Mouse (Mus musculus): ENCODE measurements around the gene Antxr2. TPM values are rescaled to one million over a fixed set of nuclear protein-coding genes. Genes with fewer than 3 reads are reported as not detected.

The Antxr2 gene
- total RNA-seq, 4 experiments from 2014 or later: 2.1 to 2.9 (median 2.5) TPM

DNA sequence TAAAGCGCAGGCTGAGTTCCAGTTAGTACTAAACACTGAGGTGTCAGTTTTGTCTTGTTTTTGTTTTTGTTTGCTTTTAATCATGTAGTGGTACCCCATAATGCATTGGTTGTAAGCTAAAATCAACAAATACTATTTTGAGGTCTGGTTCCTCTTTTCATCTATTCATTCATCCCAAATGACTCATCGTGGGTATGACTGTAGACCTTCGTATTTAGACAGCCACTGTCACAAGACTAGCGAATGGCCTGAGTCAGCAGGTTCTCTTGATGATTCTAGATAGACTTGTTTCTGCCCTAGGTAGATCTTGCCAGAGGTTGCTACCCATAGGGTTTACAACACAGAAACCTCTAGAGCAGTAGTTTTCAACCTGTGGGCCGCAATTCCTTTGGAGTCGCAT, 116.9 kb downstream of the Antxr2 start:
- no peak for DNase-seq (ENCODE audit: low spot score in 2 of 2)

DNA sequence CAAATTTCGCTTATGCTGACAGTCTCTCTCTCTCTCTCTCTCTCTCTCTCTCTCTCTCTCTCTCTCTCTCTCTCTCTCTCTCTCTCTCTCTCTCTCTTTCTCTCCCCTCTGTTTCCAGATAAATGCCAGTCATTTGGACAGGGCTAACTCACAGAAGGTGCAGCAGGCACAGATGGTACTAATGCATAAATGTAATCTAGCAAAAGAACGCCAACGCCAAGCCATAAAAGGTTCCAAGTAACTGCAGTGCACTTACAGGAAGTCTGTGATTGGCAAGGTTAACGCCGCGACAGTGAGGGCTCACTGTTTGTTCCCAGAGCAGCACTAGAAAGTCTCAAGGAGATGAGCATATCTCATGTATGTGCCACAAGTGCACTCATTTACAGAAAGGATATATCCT, 123.4 kb downstream of the Antxr2 start:
- DNase-seq (ENCODE audit: low spot score in 2 of 2): peak; percentile 17 to 46

- no peak for DNase-seq (ENCODE audit: low spot score in 2 of 2)
Measured at GRCm38 (mm10) chr5:97906537-97907266, 124.1 kb downstream of the Antxr2 start.

DNA sequence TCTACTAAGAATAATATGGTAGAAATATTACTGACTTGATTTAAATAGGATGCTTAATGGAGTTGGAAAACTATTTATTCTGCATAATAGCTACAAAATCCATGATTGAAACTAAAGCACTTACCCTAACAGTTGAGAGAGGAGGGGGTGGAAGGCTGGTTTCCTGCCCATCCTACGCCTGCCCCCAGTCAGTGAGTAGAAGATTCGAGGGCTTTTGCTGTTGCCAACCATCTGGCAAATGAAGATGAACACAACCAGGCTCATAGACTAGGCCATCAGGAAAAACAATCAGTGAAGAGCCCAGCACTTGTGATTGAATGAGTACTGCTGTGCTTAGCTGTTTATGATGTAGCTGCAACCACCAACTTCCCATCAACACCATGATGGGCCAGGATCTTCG, 125.0 kb downstream of the Antxr2 start:
- DNase-seq (ENCODE audit: low spot score in 2 of 2): peak; percentile 19 to 20

DNA sequence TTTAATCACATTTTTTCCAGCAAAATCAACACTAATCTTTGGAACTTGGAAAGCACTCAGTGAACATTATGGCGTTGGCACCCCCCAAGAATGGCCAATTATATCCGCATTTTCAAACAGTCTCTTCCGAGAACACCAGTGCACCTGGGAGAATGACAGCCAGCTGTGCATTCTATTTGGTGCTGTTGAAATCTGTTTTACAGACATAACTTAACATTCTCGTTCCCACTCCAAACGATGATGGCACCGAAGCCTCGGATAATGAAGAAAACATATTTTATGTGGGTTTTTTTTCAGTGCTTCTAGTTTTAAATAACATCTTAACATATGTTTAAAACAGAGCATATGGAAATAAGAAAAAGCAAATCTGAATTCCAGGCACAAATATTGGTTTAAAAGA, 129.7 kb downstream of the Antxr2 start:
- DNase-seq (ENCODE audit: low spot score in 2 of 2): peak; percentile 11

- DNase-seq (ENCODE audit: low spot score in 2 of 2): no peak
Measured at GRCm38 (mm10) chr5:97899321-97899720, 131.5 kb downstream of the Antxr2 start.

DNA sequence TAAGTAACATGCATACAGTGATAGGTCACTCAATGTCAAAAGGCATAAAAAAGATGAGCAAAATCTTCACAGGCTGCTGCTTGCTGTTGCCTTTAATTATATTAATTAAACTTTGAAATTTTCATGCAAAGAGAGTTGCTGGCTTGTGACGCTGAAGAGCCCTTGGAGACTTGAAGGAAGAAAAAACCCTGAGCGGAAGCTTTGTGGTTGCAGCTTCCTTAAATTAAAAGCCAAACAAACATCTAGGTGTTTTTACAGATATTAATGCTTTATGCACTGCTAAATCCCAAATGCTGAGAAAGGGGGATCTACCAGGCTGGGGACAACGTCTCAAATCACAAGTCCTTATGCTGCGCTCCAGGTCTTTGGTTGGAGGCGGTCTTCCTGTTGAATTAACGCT, 145.4 kb downstream of the Antxr2 start:
- no peak for DNase-seq (ENCODE audit: low spot score in 2 of 2)

GRCm38 (mm10) chr5:97884110-97884509, 146.7 kb downstream of the Antxr2 start:
- DNase-seq (ENCODE audit: low spot score in 2 of 2): no peak

DNA sequence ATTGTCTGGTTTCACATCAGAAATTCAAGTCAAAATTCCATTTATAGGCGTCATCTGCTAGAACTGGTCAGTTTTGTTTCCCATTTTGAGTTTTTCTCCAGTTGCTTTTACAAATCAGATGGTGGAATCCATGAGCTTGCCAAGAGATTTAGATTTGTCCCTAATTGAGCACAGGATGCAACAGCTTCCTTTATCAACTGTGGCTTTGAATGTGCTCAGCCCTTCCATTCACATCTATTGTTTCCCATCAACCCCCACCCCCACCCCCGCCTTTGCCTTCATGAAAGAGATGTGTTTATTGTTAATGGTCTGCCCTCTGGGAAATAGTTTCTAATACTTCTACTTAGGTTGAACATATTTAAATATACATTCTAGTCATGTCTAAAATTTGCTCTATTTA, 149.4 kb downstream of the Antxr2 start:
- no peak for DNase-seq (ENCODE audit: low spot score in 2 of 2)

GRCm38 (mm10) chr5:97880115-97880514, 150.7 kb downstream of the Antxr2 start:
- no peak for DNase-seq (ENCODE audit: low spot score in 2 of 2)

DNA sequence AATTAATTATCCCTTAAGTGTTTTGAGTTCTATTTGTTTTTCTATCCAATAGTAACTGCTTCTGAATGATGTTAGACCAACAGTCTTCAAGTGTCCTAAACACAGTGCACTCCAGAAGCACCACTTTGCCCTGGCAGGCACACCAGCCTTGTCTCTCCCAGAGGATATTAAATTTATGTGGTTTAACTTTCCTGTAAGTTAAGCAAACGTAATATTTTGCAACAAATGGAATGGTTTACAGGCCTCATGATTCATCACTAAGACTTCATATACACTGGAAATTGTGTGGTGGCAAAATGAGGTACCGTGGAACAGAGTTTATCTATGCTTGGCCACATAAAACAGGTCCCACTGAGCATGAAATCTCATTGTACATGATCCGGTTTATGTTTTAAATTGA, 152.0 kb downstream of the Antxr2 start:
- no peak for DNase-seq (ENCODE audit: low spot score in 2 of 2)

GRCm38 (mm10) chr5:97878215-97878794, 152.5 kb downstream of the Antxr2 start:
- DNase-seq (ENCODE audit: low spot score in 2 of 2): no peak

DNA sequence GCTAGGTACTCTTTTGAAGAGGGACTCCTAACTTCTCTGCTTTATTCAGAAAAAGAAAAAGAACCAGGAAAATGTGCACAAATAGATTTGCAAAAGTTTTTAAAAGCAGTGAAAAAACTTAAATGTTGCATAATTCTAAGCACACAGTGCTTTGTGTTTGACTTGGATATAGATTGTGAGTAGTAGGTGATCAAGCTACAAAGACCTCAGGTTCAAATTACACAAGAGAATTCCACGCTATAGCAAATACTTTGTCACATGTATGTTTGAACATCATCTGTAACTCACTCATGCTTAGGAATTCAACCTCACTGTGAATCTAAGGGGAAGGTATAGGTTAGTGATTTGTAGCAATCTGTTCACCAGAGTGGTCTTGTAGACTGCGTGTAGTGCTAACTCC, 153.9 kb downstream of the Antxr2 start:
- no peak for DNase-seq (ENCODE audit: low spot score in 2 of 2)

- no peak for DNase-seq (ENCODE audit: low spot score in 2 of 2)
Measured at GRCm38 (mm10) chr5:97867921-97868320, 162.9 kb downstream of the Antxr2 start.

GRCm38 (mm10) chr5:97866975-97867374, 163.9 kb downstream of the Antxr2 start:
- DNase-seq (ENCODE audit: low spot score in 2 of 2): no peak

DNA sequence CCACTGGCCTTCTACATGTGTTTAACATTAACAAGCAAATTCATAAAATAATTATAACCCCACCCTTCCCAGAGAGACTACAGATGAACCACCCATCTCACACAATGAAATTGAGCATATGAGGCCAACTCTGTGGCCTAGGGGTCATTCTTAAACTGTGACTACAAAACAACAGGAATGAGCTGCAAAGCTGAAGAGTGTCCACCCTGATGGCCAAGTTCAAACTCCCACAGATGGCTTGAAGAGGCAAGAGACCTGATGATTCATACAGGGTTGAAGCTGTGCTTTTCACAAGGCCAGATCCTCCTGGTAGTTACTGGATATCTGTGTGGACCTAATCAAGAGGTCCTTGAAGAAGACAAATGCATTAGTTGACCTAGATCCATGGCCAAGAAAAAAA, 173.7 kb downstream of the Antxr2 start:
- DNase-seq (ENCODE audit: low spot score in 2 of 2): no peak

GRCm38 (mm10) chr5:97851981-97852748, 178.7 kb downstream of the Antxr2 start:
- no peak for DNase-seq (ENCODE audit: low spot score in 2 of 2)

DNA sequence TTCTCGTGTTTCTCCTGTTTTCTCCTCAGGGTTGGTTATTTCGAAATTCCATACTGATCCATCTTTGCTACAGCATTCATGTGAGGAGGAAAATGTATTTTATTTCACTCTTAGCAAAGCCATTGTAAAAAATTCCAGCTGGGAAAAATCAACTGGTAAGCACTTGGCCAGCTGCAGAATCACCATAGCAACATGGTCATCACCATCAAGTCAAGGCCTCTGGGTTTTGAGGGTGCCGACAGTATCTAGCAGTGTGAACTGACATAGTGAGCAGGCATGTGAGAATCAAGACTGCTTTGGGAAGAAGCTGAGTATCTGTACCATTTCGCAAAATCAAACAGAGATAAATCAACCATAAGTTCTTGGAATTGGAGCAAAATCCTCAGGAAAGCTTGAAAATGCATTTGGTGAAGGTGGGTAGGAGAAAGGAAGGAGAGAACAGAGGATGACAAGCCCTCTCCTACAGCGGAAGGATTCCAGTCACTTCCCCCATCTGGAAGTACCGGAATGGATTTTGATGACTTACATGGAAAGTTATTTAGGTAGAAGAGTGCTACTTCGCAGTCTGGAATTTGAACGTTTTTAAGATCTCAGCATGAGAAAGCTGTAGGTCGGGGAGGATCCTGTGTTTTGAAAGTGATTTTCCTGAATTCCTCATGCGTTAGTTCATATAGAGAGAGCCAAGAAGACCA, 183.5 kb downstream of the Antxr2 start:
- no peak for DNase-seq (ENCODE audit: low spot score in 2 of 2)

DNA sequence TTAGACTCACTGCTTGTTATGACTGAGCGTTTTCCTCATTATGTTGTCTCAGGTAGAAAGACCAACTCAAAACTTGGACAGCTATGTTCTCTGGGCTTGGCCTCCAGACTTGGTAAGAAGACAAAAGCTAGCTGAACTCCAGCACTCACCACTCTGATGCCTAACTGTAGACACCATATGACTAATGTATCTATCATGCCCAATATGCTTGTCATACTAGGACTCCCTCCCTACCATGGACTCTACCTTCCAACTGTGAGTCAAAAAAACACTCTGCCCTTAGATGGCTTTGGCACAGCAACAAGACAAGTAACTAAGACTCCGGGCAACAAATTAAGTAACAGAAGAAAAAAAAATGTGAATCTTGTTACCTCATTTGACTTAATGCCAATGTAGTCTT, 184.3 kb downstream of the Antxr2 start:
- DNase-seq (ENCODE audit: low spot score in 2 of 2): no peak

- no peak for DNase-seq (ENCODE audit: low spot score in 2 of 2)
Measured at GRCm38 (mm10) chr5:97842016-97842415, 188.8 kb downstream of the Antxr2 start.

DNA sequence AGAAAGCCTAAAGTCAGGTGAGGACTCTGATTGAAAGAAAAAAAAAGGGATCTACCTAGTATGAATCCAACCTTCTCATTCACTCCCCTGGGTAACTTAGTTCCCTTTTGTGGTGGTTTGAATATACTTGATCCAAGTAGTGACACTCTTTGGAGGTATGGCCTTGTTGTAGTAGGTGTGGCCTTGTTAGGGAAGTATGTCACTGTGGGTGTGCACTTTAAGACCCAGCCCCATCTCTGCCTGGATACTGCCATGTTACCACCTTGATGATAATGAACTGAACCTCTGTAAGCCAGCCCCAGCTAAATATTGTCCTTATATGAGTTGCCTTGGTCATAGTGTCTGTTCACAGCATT, 190.9 kb downstream of the Antxr2 start:
- no peak for DNase-seq (ENCODE audit: low spot score in 2 of 2)
